Mouse (Mus musculus): ENCODE measurements around the gene Ptpn23. TPM values are rescaled to one million over a fixed set of nuclear protein-coding genes. Genes with fewer than 3 reads are reported as not detected.
A peak's percentile ranks its signal among the peaks of the same experiment; 100 is the strongest.
"Not testable (repeated sequence)": the region's sequence is repeated elsewhere in the genome, so short reads cannot be mapped to it uniquely, and the experiment has no call there.

The Ptpn23 gene
- 11.6 and 24.7 TPM in 2 replicates for polyA plus RNA-seq (2012; rRNA removed)

- DNase-seq (ENCODE audit: low spot score): peak; percentile 88
Measured at GRCm38 (mm10) chr9:110408099-110408773, at the start of gene Ptpn23. TSS of gene Ptpn23 (minus strand) at chr9:110408213.

GRCm38 (mm10) chr9:110452523-110452922 lies 44.5 kb upstream of the Ptpn23 start:
- DNase-seq (ENCODE audit: low spot score): no peak

GRCm38 (mm10) chr9:110448857-110449617 lies 41.0 kb upstream of the Ptpn23 start:
- no peak for DNase-seq (ENCODE audit: low spot score)

GRCm38 (mm10) chr9:110448356-110448755 lies 40.3 kb upstream of the Ptpn23 start:
- no peak for DNase-seq (ENCODE audit: low spot score)

GRCm38 (mm10) chr9:110440559-110440958 lies 32.5 kb upstream of the Ptpn23 start:
- DNase-seq (ENCODE audit: low spot score): no peak

GRCm38 (mm10) chr9:110440049-110440448 lies 32.0 kb upstream of the Ptpn23 start:
- DNase-seq (ENCODE audit: low spot score): no peak

GRCm38 (mm10) chr9:110436041-110436440 lies 28.0 kb upstream of the Ptpn23 start:
- no peak for DNase-seq (ENCODE audit: low spot score)

- no peak for DNase-seq (ENCODE audit: low spot score)
Measured at GRCm38 (mm10) chr9:110433045-110433444, 25.0 kb upstream of the Ptpn23 start.

- no peak for DNase-seq (ENCODE audit: low spot score)
Measured at GRCm38 (mm10) chr9:110431241-110431640, 23.2 kb upstream of the Ptpn23 start.

GRCm38 (mm10) chr9:110419511-110420112 lies 11.6 kb upstream of the Ptpn23 start, which contains the start of gene Ngp:
TSS of gene Ngp (plus strand) at chr9:110419747.
- DNase-seq (ENCODE audit: low spot score): no peak

- no peak for DNase-seq (ENCODE audit: low spot score)
Measured at GRCm38 (mm10) chr9:110413785-110414184, 5.8 kb upstream of the Ptpn23 start.

- no peak for DNase-seq (ENCODE audit: low spot score)
Measured at GRCm38 (mm10) chr9:110412926-110413325, 4.9 kb upstream of the Ptpn23 start.

GRCm38 (mm10) chr9:110410908-110411887 lies 3.2 kb upstream of the Ptpn23 start:
- peak; percentile 52 for DNase-seq (ENCODE audit: low spot score)

- no peak for DNase-seq (ENCODE audit: low spot score)
Measured at GRCm38 (mm10) chr9:110407311-110408098, 508 bp downstream of the Ptpn23 start.

- DNase-seq (ENCODE audit: low spot score): not testable (repeated sequence)
Measured at GRCm38 (mm10) chr9:110403240-110403639, 4.8 kb downstream of the Ptpn23 start.

GRCm38 (mm10) chr9:110402731-110403130 lies 5.3 kb downstream of the Ptpn23 start:
- no peak for DNase-seq (ENCODE audit: low spot score)

GRCm38 (mm10) chr9:110400650-110401049 lies 7.4 kb downstream of the Ptpn23 start:
- DNase-seq (ENCODE audit: low spot score): no peak

GRCm38 (mm10) chr9:110393295-110393694 lies 14.7 kb downstream of the Ptpn23 start:
- DNase-seq (ENCODE audit: low spot score): no peak

- no peak for DNase-seq (ENCODE audit: low spot score)
Measured at GRCm38 (mm10) chr9:110390843-110391242, 17.2 kb downstream of the Ptpn23 start.

GRCm38 (mm10) chr9:110388011-110388410 lies 20.0 kb downstream of the Ptpn23 start:
- no peak for DNase-seq (ENCODE audit: low spot score)

Data from urinary bladder, adult 2 months (tissue).